Comparison of ENCODE assay signal across 8 mouse cellular contexts in the genomic region with DNA sequence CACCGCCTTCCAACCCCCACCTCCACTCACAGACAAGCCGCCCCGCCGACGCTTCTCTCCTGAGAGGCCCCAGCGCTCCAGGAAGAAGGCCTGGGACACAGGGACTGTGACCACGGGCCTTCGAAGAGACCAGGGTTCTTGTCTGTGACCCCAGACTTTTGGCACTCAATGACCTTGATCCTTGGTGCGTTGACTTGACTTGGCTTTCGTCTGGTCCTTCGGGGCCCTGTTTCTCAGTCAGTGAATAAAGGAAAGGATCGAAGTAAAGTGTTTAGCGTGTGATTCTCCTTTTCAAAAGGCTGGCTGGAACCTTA.
DNase-seq lines count a peak whose midpoint lies in the region; ATAC-seq and TF ChIP-seq lines count a peak whose summit lies in the region.

No protein-coding gene starts in this region.

- H3K27ac ChIP-seq in heart, embryonic 12.5 days (ENCODE audit: poor library complexity, severe bottlenecking), result peak overlapping the region; percentile 97
- peak overlapping the region; percentile 92 for H3K27ac ChIP-seq in forebrain, postnatal 0 days (ENCODE audit: low read depth, low read length)
- H3K27ac ChIP-seq in midbrain, embryonic 11.5 days (ENCODE audit: low read depth, low read length), result peak overlapping the region; percentile 86

- H3K27me3 ChIP-seq in heart, embryonic 12.5 days (replicated peaks), result peaks cover 83% of the 10 kb centered on the region
- H3K27me3 ChIP-seq in G1E (ENCODE audit: insufficient read depth, low read length), result peaks cover 9% of the 10 kb centered on the region
- no peaks in the 10 kb centered on the region; the same call in 1 of the 2 replicates for H3K27me3 ChIP-seq in forebrain, postnatal 0 days (ENCODE audit: insufficient read depth, low read length)
- H3K27me3 ChIP-seq in midbrain, embryonic 11.5 days (ENCODE audit: control insufficient read depth, insufficient read depth, low read length), result peaks cover 71% of the 10 kb centered on the region

- H3K36me3 ChIP-seq in heart, embryonic 12.5 days, result no peaks in the 10 kb centered on the region
- H3K36me3 ChIP-seq in G1E (replicated peaks), result no peaks in the 10 kb centered on the region
- no peaks in the 10 kb centered on the region for H3K36me3 ChIP-seq in forebrain, postnatal 0 days (ENCODE audit: insufficient read depth)
- no peaks in the 10 kb centered on the region for H3K36me3 ChIP-seq in midbrain, embryonic 11.5 days (ENCODE audit: control insufficient read depth, insufficient read depth, low read length)

- WGBS in heart, embryonic 12.5 days, result 3% methylated on average over 13 of the region's 13 CpGs
- WGBS in forebrain, postnatal 0 days, result 3% methylated on average over 13 of the region's 13 CpGs
- 2% methylated on average over 13 of the region's 13 CpGs for WGBS in midbrain, embryonic 11.5 days

- ATAC-seq in heart, embryonic 12.5 days (ENCODE audit: insufficient number of reproducible peaks, low FRiP score), result no peak
- no peak for ATAC-seq in G1E (ENCODE audit: extremely low read depth, insufficient number of reproducible peaks, low FRiP score, poor library complexity, severe bottlenecking)
- ATAC-seq in forebrain, postnatal 0 days, result no peak; the same call in 1 of the 2 replicates
- no peak for ATAC-seq in midbrain, embryonic 11.5 days (ENCODE audit: low FRiP score)

- peak overlapping the region; percentile 92 for H3K4me2 ChIP-seq in heart, embryonic 12.5 days
- H3K4me2 ChIP-seq in forebrain, postnatal 0 days (ENCODE audit: low read depth), result peak overlapping the region; percentile 76
- peak overlapping the region; percentile 88 for H3K4me2 ChIP-seq in midbrain, embryonic 11.5 days

- no peak for TF ChIP-seq CTCF in G1E (IDR thresholded peaks at IDR 0.05; ENCODE audit: low read depth, low read length)
- no peak for TF ChIP-seq CTCF in forebrain, postnatal 0 days (IDR thresholded peaks at IDR 0.05; ENCODE audit: low read depth)

- DNase-seq in heart, adult 9 months (ENCODE audit: low spot score in 2 of 2), result no peak
- no peak for DNase-seq in G1E (ENCODE audit: low spot score)
- DNase-seq in forebrain, postnatal 0 days, result no peak
- peak; percentile 90 for DNase-seq in midbrain, embryonic 11.5 days (ENCODE audit: low spot score, missing footprints)
- DNase-seq in layer of hippocampus, postnatal 10 days (ENCODE audit: low spot score in 2 of 2), result no peak
- no peak for DNase-seq in thymus, adult 18-20 months
- no peak for DNase-seq in adrenal gland, adult 8-10 months

- peaks cover 44% of the 10 kb centered on the region for H3K4me1 ChIP-seq in heart, embryonic 12.5 days (replicated peaks)
- peaks cover 34% of the 10 kb centered on the region for H3K4me1 ChIP-seq in G1E (ENCODE audit: insufficient read depth, low read depth, low read length)
- H3K4me1 ChIP-seq in forebrain, postnatal 0 days (ENCODE audit: insufficient read depth), result no peaks in the 10 kb centered on the region
- peaks cover 39% of the 10 kb centered on the region for H3K4me1 ChIP-seq in midbrain, embryonic 11.5 days (ENCODE audit: control insufficient read depth, insufficient read depth, low read length)

- H3K9ac ChIP-seq in heart, embryonic 12.5 days, result peak overlapping the region; percentile 57
- H3K9ac ChIP-seq in forebrain, postnatal 0 days, result 0 out of 2 replicates have a peak overlapping the region, but pooled peaks have one; percentile 61
- peak overlapping the region; percentile 71 for H3K9ac ChIP-seq in midbrain, embryonic 11.5 days (ENCODE audit: low read length)

- peaks cover 7% of the 10 kb centered on the region; the same call in 1 of the 2 replicates for H3K9me3 ChIP-seq in heart, embryonic 12.5 days (replicated peaks)
- no peaks in the 10 kb centered on the region for H3K9me3 ChIP-seq in G1E (replicated peaks)
- no peaks in the 10 kb centered on the region for H3K9me3 ChIP-seq in forebrain, postnatal 0 days (ENCODE audit: low read length)
- no peaks in the 10 kb centered on the region for H3K9me3 ChIP-seq in midbrain, embryonic 11.5 days (ENCODE audit: control insufficient read depth, low read length)

- H3K4me3 ChIP-seq in heart, embryonic 12.5 days, result peak overlapping the region; percentile 60
- peak overlapping the region; percentile 75; the same call in 1 of the 2 replicates for H3K4me3 ChIP-seq in G1E (ENCODE audit: low read depth, low read length)
- H3K4me3 ChIP-seq in forebrain, postnatal 0 days (ENCODE audit: low read depth, low read length), result no peak overlapping the region
- peak overlapping the region; percentile 37 for H3K4me3 ChIP-seq in midbrain, embryonic 11.5 days (ENCODE audit: low read depth, low read length)
